Mouse (Mus musculus) ES-CJ7 (cell line): ENCODE measurements around the gene Usp17ld.
"Not testable (repeated sequence)": the region's sequence is repeated elsewhere in the genome, so short reads cannot be mapped to it uniquely, and the experiment has no call there.

Experiments used
- DNase-seq: peaks from one replicate; pipeline ENCODE4 v3.0.0; 2011; ENCODE audit warnings: low read depth, low spot score

Gene Usp17ld

GRCm38 (mm10) chr7:103252405-103252804, at the start of gene Usp17ld:
TSS of gene Usp17ld (minus strand) at chr7:103252505.
- DNase-seq: not testable (repeated sequence)

- DNase-seq: no peak
Observed at GRCm38 (mm10) chr7:103216696-103217095, 35.6 kb downstream of the Usp17ld start, which contains the start of gene Olfr594. TSS of gene Olfr594 (plus strand) at chr7:103216996.

- DNase-seq: not testable (repeated sequence)
Observed at GRCm38 (mm10) chr7:103212050-103212449, 40.3 kb downstream of the Usp17ld start.

- no peak for DNase-seq
Observed at GRCm38 (mm10) chr7:103211562-103211961, 40.7 kb downstream of the Usp17ld start, which contains the start of gene Olfr593. TSS of gene Olfr593 (plus strand) at chr7:103211862.
